Mouse (Mus musculus): ENCODE measurements around the gene Rps19.
"Not testable (repeated sequence)": the region's sequence is repeated elsewhere in the genome, so short reads cannot be mapped to it uniquely, and the experiment has no call there.

The Rps19 gene

GRCm38 (mm10) chr7:24883896-24884692 lies at the start of gene Rps19:
TSS of gene Rps19 (plus strand) at chr7:24884371.
- DNase-seq (ENCODE audit: low spot score in 2 of 2), result peak; percentile 98 to 99

DNA sequence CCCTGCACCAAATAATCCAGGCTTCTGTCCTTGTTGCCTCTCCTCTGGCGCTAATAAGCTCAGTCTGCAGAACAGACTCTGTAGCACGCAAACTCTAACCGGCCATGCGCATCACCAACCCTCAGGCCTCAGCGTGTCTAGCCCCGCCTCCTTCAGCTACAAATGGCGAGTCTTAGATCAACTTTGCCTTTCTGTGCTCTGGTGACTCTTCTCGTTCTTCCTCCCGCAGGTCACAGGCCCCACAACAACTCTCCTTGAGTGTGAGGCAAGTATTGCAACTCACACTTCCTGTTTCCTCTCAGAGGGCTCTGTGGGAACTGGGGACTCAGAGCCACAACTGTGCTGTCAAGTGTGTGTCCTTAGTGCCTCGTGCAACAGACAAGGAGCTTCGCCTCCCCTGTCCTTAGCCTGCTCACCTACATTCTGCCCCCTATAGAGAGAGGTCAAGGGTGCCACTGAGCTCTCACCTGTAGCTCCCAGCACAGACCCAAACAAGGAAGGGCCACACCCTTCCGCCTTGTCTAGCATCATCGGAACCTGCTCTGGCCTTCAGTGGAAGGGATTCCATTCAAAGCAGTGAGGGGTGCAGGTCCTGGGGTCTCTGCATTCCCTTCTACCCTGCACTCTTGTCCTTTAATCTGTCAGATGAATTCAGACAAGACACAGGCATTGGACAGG lies 45.3 kb upstream of the Rps19 start:
- not testable (repeated sequence) for DNase-seq (ENCODE audit: low spot score in 2 of 2)

DNA sequence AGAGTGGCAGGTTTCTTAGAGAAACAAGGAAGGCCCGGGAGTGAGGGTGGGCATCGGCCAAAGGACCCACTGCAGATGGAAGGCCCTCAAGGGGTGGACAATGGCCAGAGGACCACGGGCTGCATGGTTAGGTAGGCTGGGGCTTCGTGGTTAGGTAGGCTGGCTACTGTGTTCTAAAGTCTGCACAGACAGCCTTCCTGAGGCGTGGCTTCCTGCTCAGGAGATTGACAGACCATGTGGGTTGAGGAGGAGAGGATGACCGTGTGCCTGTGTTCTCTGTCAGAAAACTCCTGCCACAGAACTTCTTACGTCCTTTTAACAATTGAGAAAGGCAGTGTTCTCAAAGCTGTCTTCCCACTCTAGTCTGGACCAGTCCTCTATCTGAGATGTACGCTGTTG lies 44.8 kb upstream of the Rps19 start:
- no peak for DNase-seq (ENCODE audit: low spot score in 2 of 2)

- no peak for DNase-seq (ENCODE audit: low spot score in 2 of 2)
Measured at GRCm38 (mm10) chr7:24840331-24840730, 43.8 kb upstream of the Rps19 start.

- DNase-seq (ENCODE audit: low spot score in 2 of 2), result no peak
Measured at GRCm38 (mm10) chr7:24841009-24841408, 43.2 kb upstream of the Rps19 start.

DNA sequence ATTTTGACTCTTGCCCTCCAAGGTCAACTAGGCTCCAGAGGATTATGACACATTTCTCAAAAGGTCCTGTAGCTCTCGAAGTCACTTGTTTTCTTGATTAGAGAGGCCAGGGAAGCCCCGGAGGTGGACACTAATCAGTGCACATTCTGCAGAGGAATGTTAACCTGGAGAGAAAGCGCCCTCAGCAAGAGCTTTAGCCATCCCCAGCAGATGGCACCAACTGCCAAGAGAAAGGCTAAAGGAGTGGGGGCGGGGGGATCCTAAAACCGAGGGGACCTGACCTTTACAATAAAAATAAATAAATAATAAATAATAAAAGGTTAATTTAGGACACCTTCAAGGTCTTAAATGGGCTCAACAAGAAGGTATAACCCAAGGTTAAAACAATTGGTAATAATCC lies 40.0 kb upstream of the Rps19 start:
- DNase-seq (ENCODE audit: low spot score in 2 of 2), result no peak

GRCm38 (mm10) chr7:24845181-24845580 lies 39.0 kb upstream of the Rps19 start:
- DNase-seq (ENCODE audit: low spot score in 2 of 2), result no peak

DNA sequence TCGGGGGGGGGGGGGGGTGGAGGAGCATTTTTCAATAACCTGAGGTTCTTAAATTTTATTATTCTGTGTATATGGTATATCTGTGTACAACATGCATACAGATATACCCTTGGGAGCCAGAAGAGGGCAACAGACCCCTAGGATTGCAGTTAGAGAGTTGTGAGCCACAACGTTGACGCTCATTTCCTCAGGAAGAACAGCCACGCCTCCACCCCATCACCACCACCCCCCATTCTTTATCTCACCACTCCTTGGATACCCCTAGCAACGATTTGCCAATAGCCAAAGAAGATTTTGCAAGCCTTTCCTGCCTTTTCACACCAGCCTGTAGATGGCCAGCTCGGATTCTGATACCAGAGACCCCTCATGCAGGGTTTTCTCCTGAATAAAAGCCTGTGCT lies 38.5 kb upstream of the Rps19 start:
- no peak for DNase-seq (ENCODE audit: low spot score in 2 of 2)

DNA sequence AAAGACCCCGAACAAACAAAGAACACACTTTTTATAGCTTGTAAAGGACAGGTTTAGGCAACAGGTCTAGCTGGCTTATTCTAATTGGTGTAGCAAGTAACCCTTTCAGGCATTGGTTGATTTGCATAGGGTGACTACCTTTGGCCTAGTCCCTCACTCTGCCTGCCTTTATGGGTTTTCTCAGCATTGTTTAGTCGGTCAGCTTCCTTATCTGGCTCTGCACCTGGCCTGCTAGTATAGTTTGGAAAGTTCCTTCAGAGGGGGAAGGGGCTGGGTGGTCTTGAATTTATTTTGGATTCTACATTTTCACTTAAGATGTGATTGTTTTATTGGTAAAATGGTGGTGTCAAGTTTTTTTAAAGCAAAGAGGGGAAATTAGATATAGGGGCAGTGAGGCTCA lies 37.6 kb upstream of the Rps19 start:
- DNase-seq (ENCODE audit: low spot score in 2 of 2), result not testable (repeated sequence)

GRCm38 (mm10) chr7:24850162-24850561 lies 34.0 kb upstream of the Rps19 start:
- peak; percentile 68 to 77 for DNase-seq (ENCODE audit: low spot score in 2 of 2)

DNA sequence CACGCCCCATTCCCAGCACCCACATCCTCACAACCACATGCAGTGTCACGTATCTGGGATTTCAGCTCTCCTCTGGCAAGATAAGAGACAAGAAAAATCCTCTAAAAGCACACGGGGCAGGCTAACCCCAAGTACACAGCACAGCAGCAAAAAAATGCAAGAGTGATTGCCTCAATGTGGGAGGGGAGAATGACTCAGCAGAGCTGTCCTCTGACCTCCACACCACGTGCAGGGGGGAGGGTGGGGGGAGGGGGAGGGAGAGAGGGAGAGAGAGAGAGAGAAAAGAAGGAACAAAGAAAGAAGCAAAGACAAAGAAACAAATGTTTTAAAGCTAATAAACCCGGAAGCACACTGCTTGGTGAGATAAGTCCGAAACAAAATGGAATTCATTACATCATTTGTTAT lies 33.3 kb upstream of the Rps19 start:
- no peak for DNase-seq (ENCODE audit: low spot score in 2 of 2)

DNA sequence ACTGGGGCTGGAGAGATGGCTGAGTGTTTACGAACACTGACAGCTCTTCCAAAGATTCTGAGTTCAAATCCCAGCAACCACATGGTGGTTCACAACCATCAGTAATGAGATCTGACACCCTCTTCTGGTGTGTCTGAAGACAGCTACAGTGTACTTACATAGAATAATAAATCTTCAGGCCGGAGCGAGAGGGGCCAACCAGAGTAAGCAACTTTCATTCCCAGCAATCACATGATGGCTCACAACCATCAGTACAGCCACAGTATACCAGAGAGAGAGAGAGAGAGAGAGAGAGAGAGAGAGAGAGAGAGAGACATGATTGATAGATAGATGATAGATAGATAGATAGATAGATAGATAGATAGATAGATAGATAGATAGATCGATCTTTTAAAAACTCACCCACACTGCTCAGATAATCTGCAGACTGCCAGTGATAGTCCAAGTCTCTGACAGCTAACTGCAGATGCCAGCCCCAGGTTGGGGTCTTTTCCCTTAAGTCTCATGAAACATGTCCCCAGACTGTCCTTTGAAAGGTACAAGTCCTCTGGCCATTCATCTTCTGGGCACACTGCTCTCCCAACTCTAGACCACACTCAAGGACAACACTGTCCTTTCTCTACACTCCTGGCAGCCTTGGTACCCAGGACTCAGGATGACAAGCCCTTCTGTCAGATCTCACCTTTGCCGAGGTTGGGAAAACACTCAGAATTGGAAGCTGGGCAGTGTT lies 32.4 kb upstream of the Rps19 start:
- no peak for DNase-seq (ENCODE audit: low spot score in 2 of 2)

DNA sequence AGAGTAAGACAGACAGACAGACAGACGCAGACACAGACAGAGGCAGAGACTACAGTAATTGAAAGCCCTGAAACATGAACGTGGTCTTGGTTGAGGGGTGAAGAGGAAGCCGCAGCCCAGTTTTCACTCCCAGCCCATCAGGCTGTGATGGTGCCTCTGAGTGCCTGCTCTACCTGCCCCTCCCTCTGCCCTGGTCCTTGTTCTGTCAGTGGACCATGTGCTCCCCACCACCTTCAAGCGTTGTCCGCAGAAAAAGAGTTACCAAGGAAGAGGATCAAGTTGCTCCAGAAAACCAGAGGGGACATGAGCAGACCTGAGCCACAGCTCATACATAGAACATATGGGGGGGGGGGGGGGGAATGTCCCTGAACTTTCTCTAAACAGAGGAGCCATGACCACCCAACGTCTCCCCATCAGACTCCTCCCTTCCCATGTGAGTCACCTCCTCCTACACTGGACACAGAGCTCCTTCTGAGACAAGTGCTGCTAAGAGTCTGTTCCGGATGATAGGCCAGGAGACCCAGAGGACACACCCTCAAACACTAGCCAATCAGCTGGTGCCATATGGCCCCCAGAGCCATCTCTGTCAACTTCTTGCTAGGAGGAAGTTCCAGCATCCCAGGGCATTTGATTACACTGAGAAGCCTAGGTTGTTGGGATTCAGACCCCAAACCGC lies 31.5 kb upstream of the Rps19 start:
- DNase-seq (ENCODE audit: low spot score in 2 of 2), result no peak

GRCm38 (mm10) chr7:24853233-24853563 lies 31.0 kb upstream of the Rps19 start:
- DNase-seq (ENCODE audit: low spot score in 2 of 2), result no peak

- no peak for DNase-seq (ENCODE audit: low spot score in 2 of 2)
Measured at GRCm38 (mm10) chr7:24853695-24854094, 30.5 kb upstream of the Rps19 start.

GRCm38 (mm10) chr7:24856460-24857120 lies 27.6 kb upstream of the Rps19 start:
- no peak for DNase-seq (ENCODE audit: low spot score in 2 of 2)

DNA sequence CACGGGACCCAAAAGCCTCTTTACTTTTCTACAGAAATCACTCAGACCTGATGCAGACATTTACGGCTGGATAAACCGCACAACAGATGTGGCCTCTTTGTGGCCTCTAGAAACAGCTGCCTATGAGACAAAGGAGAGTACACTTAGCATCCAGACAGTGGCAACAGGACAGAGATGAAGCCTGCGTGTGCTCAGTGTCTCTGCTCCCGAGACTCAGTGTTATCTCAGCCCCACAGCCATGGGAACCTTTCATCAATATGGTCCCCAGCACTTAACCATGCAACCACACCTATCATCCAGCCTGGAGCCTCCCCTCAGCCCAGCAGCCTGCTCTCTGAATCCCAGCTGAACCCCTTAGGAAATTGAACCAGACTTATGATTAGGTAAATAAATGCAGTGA lies 24.9 kb upstream of the Rps19 start:
- no peak for DNase-seq (ENCODE audit: low spot score in 2 of 2)

- DNase-seq (ENCODE audit: low spot score in 2 of 2), result no peak
Measured at GRCm38 (mm10) chr7:24861913-24862312, 22.3 kb upstream of the Rps19 start, which contains the start of gene Gm9844. TSS of gene Gm9844 (plus strand) at chr7:24862213.

- no peak for DNase-seq (ENCODE audit: low spot score in 2 of 2)
Measured at GRCm38 (mm10) chr7:24862853-24863252, 21.3 kb upstream of the Rps19 start.

GRCm38 (mm10) chr7:24864156-24864555 lies 20.0 kb upstream of the Rps19 start:
- DNase-seq (ENCODE audit: low spot score in 2 of 2), result no peak

GRCm38 (mm10) chr7:24869080-24869479 lies 15.1 kb upstream of the Rps19 start:
- no peak for DNase-seq (ENCODE audit: low spot score in 2 of 2)

All from left cerebral cortex, adult 9 months (tissue).